Comparison of ENCODE assay signal across 8 mouse cellular contexts in the genomic region with DNA sequence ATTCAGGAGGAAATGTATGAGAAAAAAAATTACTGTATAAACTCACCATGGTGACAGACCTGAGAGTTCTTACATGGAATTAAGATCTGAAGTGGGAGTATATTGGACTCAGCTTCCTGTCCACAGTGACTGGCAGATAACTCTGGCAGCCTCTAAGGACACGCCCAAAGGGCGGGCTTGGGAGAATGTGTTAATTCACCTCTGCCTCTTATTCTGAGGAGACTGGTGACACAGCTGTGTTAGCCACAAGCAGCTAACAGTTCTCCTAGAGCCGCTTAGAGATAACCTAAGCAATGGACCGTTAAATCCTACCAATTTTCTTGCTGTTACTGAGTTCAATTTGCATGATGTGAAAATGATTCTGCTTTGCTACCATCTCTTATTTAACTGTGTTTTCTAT.
A peak's percentile ranks its signal among the peaks of the same experiment; 100 is the strongest.
DNase-seq lines count a peak whose midpoint lies in the region.

No protein-coding gene starts in this region.

- peak; percentile 21 to 50 for DNase-seq in kidney, postnatal 25 days
- no peak for DNase-seq in kidney, adult 18-20 months
- DNase-seq in c-Kit-positive CD71-positive TER-119-positive erythroid progenitor cells, embryonic 14.5 days (ENCODE audit: low spot score), result peak; percentile 84
- DNase-seq in heart, postnatal 14 days, result peak; percentile 34 to 55
- peak; percentile 86 for DNase-seq in lung, postnatal 36 days
- no peak for DNase-seq in ovary, postnatal 36 days (ENCODE audit: low spot score)
- no peak for DNase-seq in layer of hippocampus, adult 8-10 months (ENCODE audit: low spot score in 2 of 2)
- DNase-seq in layer of hippocampus, postnatal 25 days (ENCODE audit: extremely low spot score in 1 of 2, low spot score in 1 of 2), result no peak

- intact Hi-C loops in heart, postnatal 14 days (cut with DNase I), result loop anchor here (5.0 kb wide), 1 partner anchor 50 kb away; no protein-coding TSS in a partner anchor

Comparison
In these comparisons a context has a peak if more than half of its experiments do, and no peak if none do; other contexts are left out.
1. DNase-seq: peak in kidney, postnatal 25 days (2 of 2), c-Kit-positive CD71-positive TER-119-positive erythroid progenitor cells, embryonic 14.5 days (single experiment), heart, postnatal 14 days (2 of 2) and lung, postnatal 36 days (single experiment); none in kidney, adult 18-20 months (single experiment), ovary, postnatal 36 days (single experiment), layer of hippocampus, adult 8-10 months (0 of 2) and layer of hippocampus, postnatal 25 days (0 of 2).